Mouse (Mus musculus): ENCODE data around the gene Helz2.
A peak's percentile ranks its signal among the peaks of the same experiment; 100 is the strongest.

Helz2 gene

GRCm38 (mm10) chr2:181238091-181238610, 3.7 kb downstream of the Helz2 start:
- no peak for DNase-seq (ENCODE audit: low spot score)

- DNase-seq (ENCODE audit: low spot score) = no peak
These were observed 4.4 kb downstream of the Helz2 start for GRCm38 (mm10) chr2:181237251-181238014.

GRCm38 (mm10) chr2:181235681-181236566, 5.9 kb downstream of the Helz2 start:
- no peak for DNase-seq (ENCODE audit: low spot score)

- no peak for DNase-seq (ENCODE audit: low spot score)
These were observed 7.1 kb downstream of the Helz2 start for GRCm38 (mm10) chr2:181234680-181235079.

- no peak for DNase-seq (ENCODE audit: low spot score)
These were observed 8.4 kb downstream of the Helz2 start for GRCm38 (mm10) chr2:181233443-181233842.

- DNase-seq (ENCODE audit: low spot score) = no peak
These were observed 10.7 kb downstream of the Helz2 start for GRCm38 (mm10) chr2:181231171-181231570.

- DNase-seq (ENCODE audit: low spot score) = no peak
These were observed 13.5 kb downstream of the Helz2 start for GRCm38 (mm10) chr2:181228335-181228734.

- no peak for DNase-seq (ENCODE audit: low spot score)
These were observed 14.7 kb downstream of the Helz2 start for GRCm38 (mm10) chr2:181227122-181227521.

GRCm38 (mm10) chr2:181224994-181225393, 16.8 kb downstream of the Helz2 start:
- DNase-seq (ENCODE audit: low spot score) = no peak

GRCm38 (mm10) chr2:181220361-181220760, 21.5 kb downstream of the Helz2 start:
- no peak for DNase-seq (ENCODE audit: low spot score)

- DNase-seq (ENCODE audit: low spot score) = peak; percentile 15
These were observed 22.1 kb downstream of the Helz2 start, which contains the start of gene Fndc11 for GRCm38 (mm10) chr2:181219538-181220216. Gene Fndc11 (plus strand): TSS chr2:181220013.

GRCm38 (mm10) chr2:181218881-181219485, 22.8 kb downstream of the Helz2 start:
- DNase-seq (ENCODE audit: low spot score) = no peak

- no peak for DNase-seq (ENCODE audit: low spot score)
These were observed 25.8 kb downstream of the Helz2 start for GRCm38 (mm10) chr2:181216037-181216436.

- DNase-seq (ENCODE audit: low spot score) = no peak
These were observed 28.8 kb downstream of the Helz2 start, which contains the start of gene Srms for GRCm38 (mm10) chr2:181213021-181213445. Gene Srms (minus strand): TSS chr2:181213185.

- DNase-seq (ENCODE audit: low spot score) = no peak
These were observed 29.3 kb downstream of the Helz2 start for GRCm38 (mm10) chr2:181212389-181213020.

- DNase-seq (ENCODE audit: low spot score) = no peak
These were observed 35.7 kb downstream of the Helz2 start for GRCm38 (mm10) chr2:181206118-181206517.

- DNase-seq (ENCODE audit: low spot score) = no peak
These were observed 36.1 kb downstream of the Helz2 start for GRCm38 (mm10) chr2:181205678-181206077.

GRCm38 (mm10) chr2:181202886-181203285, 38.9 kb downstream of the Helz2 start:
- no peak for DNase-seq (ENCODE audit: low spot score)

GRCm38 (mm10) chr2:181202422-181202821, 39.4 kb downstream of the Helz2 start, which contains the start of gene Ptk6:
Gene Ptk6 (minus strand): TSS chr2:181202789.
- no peak for DNase-seq (ENCODE audit: low spot score)

GRCm38 (mm10) chr2:181201606-181202005, 40.2 kb downstream of the Helz2 start:
- no peak for DNase-seq (ENCODE audit: low spot score)
